Mouse (Mus musculus) hindbrain, embryonic 13.5 days (tissue): ENCODE data around the gene Kif28. TPM values are rescaled to one million over a fixed set of nuclear protein-coding genes. Genes with fewer than 3 reads are reported as not detected.
"Not testable (repeated sequence)": the region's sequence is repeated elsewhere in the genome, so short reads cannot be mapped to it uniquely, and the experiment has no call there.

Experiments
- ATAC-seq: fragments of 200-750 bp; cut with Nextera tagmentation; 2 replicates; pipeline ENCODE4 v1.8.0; 2017; ENCODE audit warnings: moderate TSS enrichment; ENCODE audit not compliant: low FRiP score
- H3K27ac ChIP-seq: fragments of 300-500 bp; sonication (generic); 2 replicates; pipeline ENCODE4 v1.5.1; 2015; ENCODE audit warnings: inconsistent platforms, mild to moderate bottlenecking, moderate library complexity
- H3K27me3 ChIP-seq: fragments of 300-500 bp; sonication (generic); 2 replicates; pipeline ENCODE4 v1.6.1; 2015; ENCODE audit warnings: mild to moderate bottlenecking, inconsistent platforms
- H3K36me3 ChIP-seq: fragments of 300-500 bp; sonication (generic); 2 replicates; pipeline ENCODE4 v1.6.1; 2015; ENCODE audit warnings: mild to moderate bottlenecking, inconsistent platforms
- H3K4me1 ChIP-seq: fragments of 300-500 bp; sonication (generic); replicated peaks from 2 replicates; pipeline ENCODE4 v1.6.1; 2015; ENCODE audit warnings: inconsistent platforms
- H3K4me2 ChIP-seq: fragments of 300-500 bp; sonication (generic); 2 replicates; pipeline ENCODE4 v1.6.1; 2015; ENCODE audit warnings: inconsistent platforms, mild to moderate bottlenecking, moderate library complexity
- H3K4me3 ChIP-seq: fragments of 300-500 bp; sonication (generic); 2 replicates; pipeline ENCODE4 v1.5.1; 2015; ENCODE audit warnings: mild to moderate bottlenecking, inconsistent platforms
- H3K9ac ChIP-seq: fragments of 300-500 bp; sonication (generic); 2 replicates; pipeline ENCODE4 v1.6.1; 2015; ENCODE audit warnings: mild to moderate bottlenecking, inconsistent platforms
- H3K9me3 ChIP-seq: fragments of 300-500 bp; sonication (generic); 2 replicates; pipeline ENCODE4 v1.6.1; 2016; ENCODE audit warnings: inconsistent platforms
- WGBS: fragments of 180-500 bp; shearing (Covaris S2); methylation state at CpG from one replicate; pipeline ENCODE4 v1.1.7; 2015; 5-methylcytosine and 5-hydroxymethylcytosine counted together
- polyA plus RNA-seq: library from polyadenylated mRNA; unstranded; fragments of >200 nt; fragmentation: Nextera tagmentation; extraction: Ambion mirVana; gene quantifications from 2 replicates; pipeline ENCODE4 v1.2.1, GENCODE M21; 2015

Gene Kif28
- polyA plus RNA-seq, 1 experiment from 2014 or later: not detected

GRCm38 (mm10) chr1:179689479-179689878 lies 55.6 kb downstream of the Kif28 start:
- peaks cover 44% of the 10 kb centered on the region for H3K36me3 ChIP-seq
- no peaks in the 10 kb centered on the region for H3K27me3 ChIP-seq
- H3K9me3 ChIP-seq: no peaks in the 10 kb centered on the region
- H3K4me2 ChIP-seq: no peak overlapping the region
- H3K4me1 ChIP-seq: no peaks in the 10 kb centered on the region
- no peak for ATAC-seq
- WGBS: 65% methylated on average over 6 of the region's 6 CpGs
- no peak overlapping the region for H3K4me3 ChIP-seq
- no peak overlapping the region for H3K27ac ChIP-seq
- no peak overlapping the region for H3K9ac ChIP-seq

GRCm38 (mm10) chr1:179688914-179689313 lies 56.2 kb downstream of the Kif28 start:
- ATAC-seq: no peak
- no peaks in the 10 kb centered on the region for H3K4me1 ChIP-seq
- 65% methylated on average over 5 of the region's 5 CpGs for WGBS

GRCm38 (mm10) chr1:179688415-179688814 lies 56.7 kb downstream of the Kif28 start:
- Histone ChIP-seq H3K4me2 (no peak overlapping the region), H3K9ac (no peak overlapping the region), H3K27me3 (no peaks in the 10 kb centered on the region), H3K9me3 (no peaks in the 10 kb centered on the region), H3K4me1 (no peaks in the 10 kb centered on the region), H3K27ac (no peak overlapping the region), H3K4me3 (no peak overlapping the region), H3K36me3 (peaks cover 52% of the 10 kb centered on the region)
- 86% methylated on average over 6 of the region's 6 CpGs for WGBS
- ATAC-seq: no peak

More at GRCm38 (mm10) chr1:179688914-179689313, 56.2 kb downstream of the Kif28 start:
- peaks cover 47% of the 10 kb centered on the region for H3K36me3 ChIP-seq
- H3K9ac ChIP-seq: no peak overlapping the region
- H3K27ac ChIP-seq: no peak overlapping the region
- H3K4me3 ChIP-seq: no peak overlapping the region
- H3K9me3 ChIP-seq: no peaks in the 10 kb centered on the region
- no peaks in the 10 kb centered on the region for H3K27me3 ChIP-seq
- H3K4me2 ChIP-seq: no peak overlapping the region

- Histone ChIP-seq H3K36me3 (peaks cover 56% of the 10 kb centered on the region), H3K27me3 (no peaks in the 10 kb centered on the region), H3K9ac (no peak overlapping the region), H3K9me3 (no peaks in the 10 kb centered on the region), H3K4me3 (no peak overlapping the region), H3K4me2 (no peak overlapping the region), H3K27ac (no peak overlapping the region), H3K4me1 (no peaks in the 10 kb centered on the region)
- no peak for ATAC-seq
- 98% methylated on average over 3 of the region's 3 CpGs for WGBS
Measured at GRCm38 (mm10) chr1:179687966-179688365, 57.1 kb downstream of the Kif28 start.

GRCm38 (mm10) chr1:179687305-179687704 lies 57.8 kb downstream of the Kif28 start:
- Histone ChIP-seq H3K27ac (no peak overlapping the region), H3K36me3 (peaks cover 60% of the 10 kb centered on the region), H3K9me3 (no peaks in the 10 kb centered on the region), H3K4me3 (no peak overlapping the region), H3K27me3 (no peaks in the 10 kb centered on the region), H3K9ac (no peak overlapping the region), H3K4me1 (no peaks in the 10 kb centered on the region), H3K4me2 (no peak overlapping the region)
- WGBS: 100% methylated on average over 1 of the region's 1 CpGs
- no peak for ATAC-seq

- Histone ChIP-seq H3K36me3 (peaks cover 65% of the 10 kb centered on the region), H3K27me3 (no peaks in the 10 kb centered on the region), H3K4me2 (no peak overlapping the region), H3K9me3 (no peaks in the 10 kb centered on the region), H3K4me3 (no peak overlapping the region), H3K9ac (no peak overlapping the region), H3K4me1 (no peaks in the 10 kb centered on the region), H3K27ac (no peak overlapping the region)
- no peak for ATAC-seq
- WGBS: 90% methylated on average over 5 of the region's 5 CpGs
Measured at GRCm38 (mm10) chr1:179686781-179687180, 58.3 kb downstream of the Kif28 start.

GRCm38 (mm10) chr1:179686348-179686747 lies 58.7 kb downstream of the Kif28 start:
- no peak for ATAC-seq
- peaks cover 70% of the 10 kb centered on the region for H3K36me3 ChIP-seq
- H3K4me2 ChIP-seq: no peak overlapping the region
- no peaks in the 10 kb centered on the region for H3K9me3 ChIP-seq
- H3K4me1 ChIP-seq: no peaks in the 10 kb centered on the region
- WGBS: 95% methylated on average over 6 of the region's 6 CpGs
- no peak overlapping the region for H3K27ac ChIP-seq
- H3K27me3 ChIP-seq: no peaks in the 10 kb centered on the region
- H3K9ac ChIP-seq: no peak overlapping the region
- no peak overlapping the region for H3K4me3 ChIP-seq

GRCm38 (mm10) chr1:179682753-179683152 lies 62.3 kb downstream of the Kif28 start:
- not testable (repeated sequence) for H3K9ac ChIP-seq, ATAC-seq, H3K9me3 ChIP-seq, H3K27me3 ChIP-seq, H3K4me3 ChIP-seq, H3K4me1 ChIP-seq, H3K27ac ChIP-seq, H3K4me2 ChIP-seq
- H3K36me3 ChIP-seq: peaks cover 83% of the 10 kb centered on the region
- WGBS: 93% methylated on average over 10 of the region's 10 CpGs

GRCm38 (mm10) chr1:179679326-179679725 lies 65.7 kb downstream of the Kif28 start:
- 96% methylated on average over 4 of the region's 4 CpGs for WGBS
- Histone ChIP-seq H3K9ac (no peak overlapping the region), H3K9me3 (no peaks in the 10 kb centered on the region), H3K27ac (no peak overlapping the region), H3K27me3 (no peaks in the 10 kb centered on the region), H3K36me3 (peaks cover 73% of the 10 kb centered on the region), H3K4me1 (no peaks in the 10 kb centered on the region), H3K4me3 (no peak overlapping the region), H3K4me2 (no peak overlapping the region)
- ATAC-seq: no peak

- H3K4me2 ChIP-seq: no peak overlapping the region
- peaks cover 77% of the 10 kb centered on the region for H3K36me3 ChIP-seq
- H3K4me1 ChIP-seq: no peaks in the 10 kb centered on the region
- H3K27me3 ChIP-seq: no peaks in the 10 kb centered on the region
- H3K9ac ChIP-seq: no peak overlapping the region
- no peak overlapping the region for H3K27ac ChIP-seq
- WGBS: 92% methylated on average over 2 of the region's 2 CpGs
- ATAC-seq: no peak
- H3K9me3 ChIP-seq: no peaks in the 10 kb centered on the region
- no peak overlapping the region for H3K4me3 ChIP-seq
Measured at GRCm38 (mm10) chr1:179677031-179677430, 68.0 kb downstream of the Kif28 start.

- no peak overlapping the region for H3K4me3 ChIP-seq
- H3K27ac ChIP-seq: no peak overlapping the region
- H3K9me3 ChIP-seq: no peaks in the 10 kb centered on the region
- 93% methylated on average over 3 of the region's 3 CpGs for WGBS
- ATAC-seq: no peak
- H3K36me3 ChIP-seq: peaks cover 64% of the 10 kb centered on the region
- no peak overlapping the region for H3K9ac ChIP-seq
- no peaks in the 10 kb centered on the region for H3K27me3 ChIP-seq
- no peak overlapping the region for H3K4me2 ChIP-seq
- peaks cover 8% of the 10 kb centered on the region for H3K4me1 ChIP-seq
Measured at GRCm38 (mm10) chr1:179674355-179674754, 70.7 kb downstream of the Kif28 start.

GRCm38 (mm10) chr1:179668836-179669537 lies 76.1 kb downstream of the Kif28 start:
- H3K27ac ChIP-seq: peak overlapping the region; percentile 92
- H3K27me3 ChIP-seq: no peaks in the 10 kb centered on the region
- 19% methylated on average over 12 of the region's 12 CpGs for WGBS
- H3K4me2 ChIP-seq: peak overlapping the region; percentile 69
- H3K36me3 ChIP-seq: peaks cover 28% of the 10 kb centered on the region
- H3K4me1 ChIP-seq: peaks cover 25% of the 10 kb centered on the region
- H3K9me3 ChIP-seq: no peaks in the 10 kb centered on the region
- H3K9ac ChIP-seq: peak overlapping the region; percentile 92
- peak overlapping the region; percentile 83 for H3K4me3 ChIP-seq
- ATAC-seq: 0 out of 2 replicates have a peak, but pooled peaks have one; percentile 8
